Mouse (Mus musculus) ES-Bruce4 (cell line): ENCODE results near the gene Ndrg3.
"Not testable (repeated sequence)": the region's sequence is repeated elsewhere in the genome, so short reads cannot be mapped to it uniquely, and the experiment has no call there.

Experiments
- CTCF ChIP-seq: IDR thresholded peaks from one replicate; pipeline ENCODE4 v1.8.1; 2011; ENCODE audit warnings: low read depth, low read length
- EP300 ChIP-seq: IDR thresholded peaks from 2 replicates; pipeline ENCODE4 v1.6.1; 2011; ENCODE audit warnings: low read depth, low read length; ENCODE audit not compliant: insufficient read depth
- POLR2A ChIP-seq: IDR thresholded peaks from one replicate; pipeline ENCODE4 v1.8.1; 2011; ENCODE audit warnings: low read length; ENCODE audit not compliant: insufficient read depth

GRCm38 (mm10) chr2:156941523-156941922, 50.3 kb downstream of the Ndrg3 start:
- not testable (repeated sequence) for TF ChIP-seq CTCF, POLR2A, EP300
